Mouse (Mus musculus) embryonic facial prominence, embryonic 13.5 days (tissue): ENCODE results near the gene Angptl7. TPM values are rescaled to one million over a fixed set of nuclear protein-coding genes. Genes with fewer than 3 reads are reported as not detected.

Experiments
- ATAC-seq: fragments of 200-750 bp; cut with Nextera tagmentation; 2 replicates; pipeline ENCODE4 v1.8.0; 2017; ENCODE audit warnings: low read depth; ENCODE audit not compliant: insufficient number of reproducible peaks, insufficient read depth, low FRiP score, low TSS enrichment
- H3K27ac ChIP-seq: fragments of 300-500 bp; sonication (generic); 2 replicates; pipeline ENCODE4 v1.5.1; 2015; ENCODE audit warnings: moderate library complexity, mild to moderate bottlenecking, inconsistent platforms
- H3K27me3 ChIP-seq: fragments of 300-500 bp; sonication (generic); 2 replicates; pipeline ENCODE4 v1.6.1; 2015; ENCODE audit warnings: mild to moderate bottlenecking, inconsistent platforms
- H3K36me3 ChIP-seq: fragments of 300-500 bp; sonication (generic); 2 replicates; pipeline ENCODE4 v1.6.1; 2015; ENCODE audit warnings: mild to moderate bottlenecking, inconsistent platforms
- H3K4me1 ChIP-seq: fragments of 300-500 bp; sonication (generic); 2 replicates; pipeline ENCODE4 v1.6.1; 2015; ENCODE audit warnings: inconsistent platforms
- H3K4me2 ChIP-seq: fragments of 300-500 bp; sonication (generic); 2 replicates; pipeline ENCODE4 v1.6.1; 2015; ENCODE audit warnings: moderate library complexity, mild to moderate bottlenecking, inconsistent platforms
- H3K4me3 ChIP-seq: fragments of 300-500 bp; sonication (generic); 2 replicates; pipeline ENCODE4 v1.5.1; 2015; ENCODE audit warnings: mild to moderate bottlenecking, inconsistent platforms
- H3K9ac ChIP-seq: fragments of 300-500 bp; sonication (generic); 2 replicates; pipeline ENCODE4 v1.6.1; 2015; ENCODE audit warnings: mild to moderate bottlenecking, inconsistent platforms
- H3K9me3 ChIP-seq: fragments of 300-500 bp; sonication (generic); 2 replicates; pipeline ENCODE4 v1.6.1; 2016; ENCODE audit warnings: inconsistent platforms
- WGBS: fragments of 180-500 bp; shearing (Covaris S2); methylation state at CpG from one replicate; pipeline ENCODE4 v1.1.7; 2015; ENCODE audit warnings: mixed read lengths; 5-methylcytosine and 5-hydroxymethylcytosine counted together
- polyA plus RNA-seq: library from polyadenylated mRNA; unstranded; fragments of >200 nt; fragmentation: Nextera tagmentation; extraction: Ambion mirVana; gene quantifications from 2 replicates; pipeline ENCODE4 v1.2.1, GENCODE M21; 2015

The Angptl7 gene
- polyA plus RNA-seq, 1 experiment from 2014 or later: 1.3 TPM

GRCm38 (mm10) chr4:148464869-148465268 is 35.4 kb downstream of the Angptl7 start:
- Histone ChIP-seq H3K4me3 (no peak overlapping the region), H3K4me2 (no peak overlapping the region), H3K27me3 (no peaks in the 10 kb centered on the region), H3K4me1 (no peaks in the 10 kb centered on the region), H3K27ac (no peak overlapping the region), H3K36me3 (peaks cover 96% of the 10 kb centered on the region), H3K9ac (no peak overlapping the region), H3K9me3 (no peaks in the 10 kb centered on the region)
- ATAC-seq: no peak
- WGBS: 95% methylated on average over 12 of the region's 12 CpGs

DNA sequence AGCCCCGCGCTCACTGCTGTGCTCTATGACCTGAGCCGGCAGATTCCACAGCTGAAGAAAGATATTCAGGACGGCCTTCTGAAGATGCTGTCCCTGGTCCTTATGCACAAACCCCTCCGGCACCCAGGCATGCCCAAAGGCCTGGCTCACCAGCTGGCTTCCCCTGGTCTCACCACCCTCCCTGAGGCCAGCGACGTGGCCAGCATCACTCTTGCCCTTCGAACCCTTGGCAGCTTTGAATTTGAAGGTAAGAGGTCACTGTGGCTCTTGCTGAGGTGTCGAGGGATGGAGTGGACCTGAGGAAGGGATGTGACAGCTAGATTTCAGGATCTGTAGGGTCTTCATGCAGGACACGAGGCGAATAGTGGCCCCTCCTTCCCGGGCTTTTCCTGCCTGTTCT is 36.0 kb downstream of the Angptl7 start:
- Histone ChIP-seq H3K9me3 (no peaks in the 10 kb centered on the region), H3K36me3 (peaks cover 96% of the 10 kb centered on the region), H3K27ac (no peak overlapping the region), H3K4me2 (no peak overlapping the region), H3K27me3 (no peaks in the 10 kb centered on the region), H3K4me3 (no peak overlapping the region), H3K4me1 (no peaks in the 10 kb centered on the region), H3K9ac (no peak overlapping the region)
- 93% methylated on average over 12 of the region's 12 CpGs for WGBS
- no peak for ATAC-seq

DNA sequence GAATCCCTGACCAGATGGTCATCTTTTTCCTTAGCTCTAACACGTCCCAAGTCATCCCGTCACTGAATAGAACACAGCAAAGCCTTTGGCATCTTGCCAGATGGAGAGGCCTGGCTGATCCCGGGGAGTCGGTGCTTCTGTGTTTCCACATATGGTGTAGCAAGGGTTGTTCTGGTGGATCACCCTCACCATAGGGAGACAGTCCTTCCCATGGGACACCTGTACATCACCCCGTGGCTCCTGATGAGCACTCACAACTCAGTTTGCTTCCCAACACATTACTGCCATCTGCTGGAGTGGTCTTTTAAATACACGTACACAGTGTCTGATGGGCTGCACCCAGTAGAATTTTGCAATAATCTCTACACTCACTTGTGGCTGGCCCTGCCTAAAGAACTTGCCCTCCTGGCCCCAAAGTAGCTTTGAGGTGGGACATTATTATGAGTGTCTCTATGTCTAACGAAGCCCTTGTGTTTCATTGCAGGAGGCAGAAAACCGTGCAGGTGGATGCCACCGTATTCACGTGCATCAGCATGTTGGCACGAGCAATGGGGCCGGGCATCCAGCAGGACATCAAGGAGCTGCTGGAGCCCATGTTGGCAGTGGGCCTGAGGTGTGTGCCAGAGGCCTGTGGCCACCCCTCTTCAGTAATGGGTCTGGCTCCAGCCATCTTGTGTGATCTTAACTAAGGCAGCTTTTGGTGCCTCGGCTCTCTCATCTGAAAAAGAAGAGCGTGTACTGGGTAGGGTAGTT is 36.9 kb downstream of the Angptl7 start:
- Histone ChIP-seq H3K36me3 (peaks cover 96% of the 10 kb centered on the region), H3K9ac (no peak overlapping the region), H3K4me1 (no peaks in the 10 kb centered on the region), H3K27ac (no peak overlapping the region), H3K27me3 (no peaks in the 10 kb centered on the region), H3K4me2 (no peak overlapping the region), H3K9me3 (no peaks in the 10 kb centered on the region), H3K4me3 (no peak overlapping the region)
- WGBS: 83% methylated on average over 14 of the region's 14 CpGs
- no peak for ATAC-seq

GRCm38 (mm10) chr4:148462717-148463116 is 37.5 kb downstream of the Angptl7 start:
- Histone ChIP-seq H3K27ac (no peak overlapping the region), H3K27me3 (no peaks in the 10 kb centered on the region), H3K4me2 (no peak overlapping the region), H3K4me1 (no peaks in the 10 kb centered on the region), H3K9me3 (no peaks in the 10 kb centered on the region), H3K4me3 (no peak overlapping the region), H3K9ac (no peak overlapping the region), H3K36me3 (peaks cover 96% of the 10 kb centered on the region)
- WGBS: 97% methylated on average over 13 of the region's 13 CpGs
- no peak for ATAC-seq

- no peak overlapping the region for H3K9ac ChIP-seq
- H3K4me3 ChIP-seq: no peak overlapping the region
- H3K27me3 ChIP-seq: no peaks in the 10 kb centered on the region
- H3K27ac ChIP-seq: no peak overlapping the region
- no peaks in the 10 kb centered on the region for H3K9me3 ChIP-seq
- H3K4me1 ChIP-seq: no peaks in the 10 kb centered on the region
- no peak overlapping the region for H3K4me2 ChIP-seq
- H3K36me3 ChIP-seq: peaks cover 99% of the 10 kb centered on the region
- ATAC-seq: no peak
- WGBS: 84% methylated on average over 4 of the region's 4 CpGs
Measured at GRCm38 (mm10) chr4:148461772-148462171, 38.5 kb downstream of the Angptl7 start.

DNA sequence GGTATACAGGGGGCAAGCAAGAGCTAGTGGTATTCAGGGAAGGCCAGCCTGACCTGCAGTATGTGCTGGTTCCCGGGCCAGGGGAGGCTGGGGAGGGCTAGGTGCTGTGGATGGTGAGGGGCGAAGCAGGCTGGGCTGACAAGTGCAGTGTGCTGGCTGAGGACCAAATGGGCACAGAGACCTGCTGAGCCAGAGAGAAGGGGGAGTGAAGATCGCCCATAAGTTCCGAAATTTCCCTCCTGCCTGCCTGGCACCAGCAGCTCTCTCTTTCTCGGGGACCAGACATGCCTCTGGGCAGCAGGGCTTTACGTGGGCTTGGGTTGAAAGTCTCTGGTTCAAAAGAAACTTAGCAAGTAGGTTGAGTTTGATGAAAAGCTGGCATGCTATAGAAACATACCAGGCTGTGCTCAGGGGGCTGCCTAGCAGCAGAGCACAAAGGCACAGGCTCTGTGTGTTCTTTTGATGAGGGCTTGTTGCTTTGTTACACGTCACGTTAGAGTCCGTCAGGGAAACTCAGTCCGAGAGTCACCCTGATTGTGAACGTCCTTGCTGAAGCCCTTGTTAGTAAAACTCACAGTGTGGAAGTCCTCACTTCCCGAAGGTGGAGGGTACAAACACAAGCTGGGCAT is 39.5 kb downstream of the Angptl7 start:
- no peak overlapping the region for H3K4me3 ChIP-seq
- no peak overlapping the region for H3K27ac ChIP-seq
- H3K9ac ChIP-seq: no peak overlapping the region
- no peak overlapping the region for H3K4me2 ChIP-seq
- no peaks in the 10 kb centered on the region for H3K4me1 ChIP-seq
- no peaks in the 10 kb centered on the region for H3K27me3 ChIP-seq
- ATAC-seq: no peak
- no peaks in the 10 kb centered on the region for H3K9me3 ChIP-seq
- H3K36me3 ChIP-seq: peaks cover 99% of the 10 kb centered on the region
- 90% methylated on average over 12 of the region's 12 CpGs for WGBS

- no peak for ATAC-seq
- Histone ChIP-seq H3K27ac (no peak overlapping the region), H3K9ac (no peak overlapping the region), H3K4me1 (no peaks in the 10 kb centered on the region), H3K4me3 (no peak overlapping the region), H3K36me3 (peaks cover 85% of the 10 kb centered on the region), H3K9me3 (no peaks in the 10 kb centered on the region), H3K27me3 (no peaks in the 10 kb centered on the region), H3K4me2 (no peak overlapping the region)
- 93% methylated on average over 5 of the region's 5 CpGs for WGBS
Measured at GRCm38 (mm10) chr4:148455477-148456025, 44.7 kb downstream of the Angptl7 start.

DNA sequence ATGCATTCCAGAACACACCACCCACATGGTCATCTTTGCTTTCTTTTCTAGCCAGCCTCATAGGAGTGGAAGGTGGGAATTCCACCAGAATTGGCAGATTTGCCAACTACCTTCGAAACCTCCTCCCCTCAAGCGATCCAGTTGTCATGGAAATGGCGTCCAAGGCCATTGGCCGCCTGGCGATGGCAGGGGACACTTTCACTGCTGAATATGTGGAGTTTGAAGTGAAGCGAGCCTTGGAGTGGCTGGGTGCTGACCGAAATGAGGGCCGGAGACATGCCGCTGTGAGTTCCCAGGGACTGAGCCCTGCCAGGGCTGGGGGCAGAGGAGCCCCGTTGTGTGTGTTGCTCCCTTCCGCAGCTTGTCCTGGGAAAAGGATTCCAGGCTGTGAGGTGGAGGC is 46.6 kb downstream of the Angptl7 start:
- Histone ChIP-seq H3K4me2 (no peak overlapping the region), H3K36me3 (peaks cover 67% of the 10 kb centered on the region), H3K27me3 (no peaks in the 10 kb centered on the region), H3K9ac (no peak overlapping the region), H3K4me3 (no peak overlapping the region), H3K27ac (no peak overlapping the region), H3K9me3 (no peaks in the 10 kb centered on the region), H3K4me1 (peaks cover 7% of the 10 kb centered on the region)
- no peak for ATAC-seq
- WGBS: 93% methylated on average over 11 of the region's 11 CpGs

GRCm38 (mm10) chr4:148448853-148449245 is 51.4 kb downstream of the Angptl7 start:
- H3K27ac ChIP-seq: peak overlapping the region; percentile 55; the same call in 1 of the 2 replicates
- H3K36me3 ChIP-seq: peaks cover 18% of the 10 kb centered on the region
- peak overlapping the region; percentile 97 for H3K4me3 ChIP-seq
- no peaks in the 10 kb centered on the region for H3K27me3 ChIP-seq
- H3K4me1 ChIP-seq: peaks cover 20% of the 10 kb centered on the region
- peak overlapping the region; percentile 91 for H3K9ac ChIP-seq
- peak overlapping the region; percentile 83 for H3K4me2 ChIP-seq
- 0% methylated on average over 15 of the region's 15 CpGs for WGBS
- ATAC-seq: no peak
- no peaks in the 10 kb centered on the region for H3K9me3 ChIP-seq

- H3K9me3 ChIP-seq: no peaks in the 10 kb centered on the region
- peak; percentile 97 for ATAC-seq
- peak within 1 kb of the TSS; percentile 97 for H3K4me3 ChIP-seq
- H3K27me3 ChIP-seq: no peaks in the 10 kb centered on the region
- H3K4me2 ChIP-seq: peak within 1 kb of the TSS; percentile 83
- WGBS: under 1% methylated on average over 56 of the region's 56 CpGs
- H3K4me1 ChIP-seq: peaks cover 24% of the 10 kb centered on the region
- H3K36me3 ChIP-seq: peaks cover 13% of the 10 kb centered on the region
- peak within 1 kb of the TSS; percentile 55 for H3K27ac ChIP-seq
- H3K9ac ChIP-seq: peak within 1 kb of the TSS; percentile 91
Measured at GRCm38 (mm10) chr4:148448179-148448852, 51.9 kb downstream of the Angptl7 start, which contains the start of gene Mtor. Gene Mtor (plus strand): TSS chr4:148448611.
